Mouse (Mus musculus): ENCODE measurements around the gene Pithd1. TPM values are rescaled to one million over a fixed set of nuclear protein-coding genes. Genes with fewer than 3 reads are reported as not detected.

The Pithd1 gene
- polyA plus RNA-seq, 1 experiment: 140 TPM

DNA sequence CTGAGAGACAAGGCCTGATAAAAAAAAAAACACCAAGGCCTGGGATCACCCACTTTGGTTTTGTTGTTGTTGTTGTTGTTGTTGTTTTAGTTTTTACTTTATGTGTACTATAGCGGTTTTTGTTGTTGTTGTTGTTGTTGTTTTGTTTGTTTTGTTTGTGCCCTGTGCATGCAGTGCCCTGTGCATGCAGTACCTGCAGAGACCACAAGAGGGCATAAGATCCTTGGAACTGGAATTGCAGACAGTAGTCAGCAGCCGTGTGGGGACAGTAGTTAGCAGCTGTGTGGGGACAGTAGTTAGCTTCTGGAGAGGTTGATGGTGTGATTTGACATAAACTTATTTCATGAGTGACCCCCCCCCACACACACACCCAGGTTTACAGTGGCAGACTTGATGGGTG is 32.8 kb downstream of the Pithd1 start:
- Histone ChIP-seq H3K27me3 (ENCODE audit: control insufficient read depth, insufficient read depth, low read length) (no peaks in the 10 kb centered on the region), H3K4me3 (ENCODE audit: control insufficient read depth, insufficient read depth, low read length) (no peak overlapping the region), H3K36me3 (ENCODE audit: control insufficient read depth, insufficient read depth, low read length) (no peaks in the 10 kb centered on the region; the same call in 1 of the 2 replicates), H3K27ac (ENCODE audit: control insufficient read depth, insufficient read depth, low read length) (no peak overlapping the region), H3K4me1 (replicated peaks; ENCODE audit: control insufficient read depth, insufficient read depth, low read length) (no peaks in the 10 kb centered on the region)
- DNase-seq: peak; percentile 80
- TF ChIP-seq CTCF (IDR thresholded peaks at IDR 0.05; ENCODE audit: borderline replicate concordance, control insufficient read depth, extremely low read depth, insufficient read depth, low read length, poor library complexity) (no peak), POLR2A (IDR thresholded peaks at IDR 0.05; ENCODE audit: control insufficient read depth, extremely low read depth, insufficient read depth, low read length, poor library complexity) (no peak)
- 46% methylated on average over 2 of the region's 2 CpGs for WGBS

DNA sequence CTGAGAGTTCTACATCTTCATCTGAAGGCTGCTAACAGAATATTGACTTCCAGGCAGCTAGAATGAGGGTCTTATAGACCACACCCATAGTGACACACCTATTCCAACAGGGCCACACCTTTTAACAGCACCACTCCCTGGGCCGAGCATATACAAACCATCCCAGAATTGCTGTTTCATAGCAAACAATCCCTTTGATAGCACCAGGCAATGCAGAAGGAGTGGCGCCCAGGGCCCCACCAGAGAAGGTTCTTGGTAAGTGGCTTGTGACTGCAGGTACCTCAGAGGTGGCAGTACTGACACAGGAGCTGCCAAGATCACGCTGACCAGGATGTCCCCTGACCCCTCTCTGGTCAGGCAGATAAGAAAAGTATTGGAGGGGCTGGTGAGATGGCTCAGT is 33.9 kb downstream of the Pithd1 start:
- Histone ChIP-seq H3K27ac (ENCODE audit: control insufficient read depth, insufficient read depth, low read length) (no peak overlapping the region), H3K4me1 (replicated peaks; ENCODE audit: control insufficient read depth, insufficient read depth, low read length) (peaks cover 5% of the 10 kb centered on the region; the same call in 1 of the 2 replicates), H3K27me3 (ENCODE audit: control insufficient read depth, insufficient read depth, low read length) (no peaks in the 10 kb centered on the region), H3K36me3 (ENCODE audit: control insufficient read depth, insufficient read depth, low read length) (no peaks in the 10 kb centered on the region; the same call in 1 of the 2 replicates), H3K4me3 (ENCODE audit: control insufficient read depth, insufficient read depth, low read length) (no peak overlapping the region)
- WGBS: 98% methylated on average over 3 of the region's 3 CpGs
- TF ChIP-seq CTCF (IDR thresholded peaks at IDR 0.05; ENCODE audit: borderline replicate concordance, control insufficient read depth, extremely low read depth, insufficient read depth, low read length, poor library complexity) (no peak), POLR2A (IDR thresholded peaks at IDR 0.05; ENCODE audit: control insufficient read depth, extremely low read depth, insufficient read depth, low read length, poor library complexity) (no peak)
- DNase-seq: no peak

DNA sequence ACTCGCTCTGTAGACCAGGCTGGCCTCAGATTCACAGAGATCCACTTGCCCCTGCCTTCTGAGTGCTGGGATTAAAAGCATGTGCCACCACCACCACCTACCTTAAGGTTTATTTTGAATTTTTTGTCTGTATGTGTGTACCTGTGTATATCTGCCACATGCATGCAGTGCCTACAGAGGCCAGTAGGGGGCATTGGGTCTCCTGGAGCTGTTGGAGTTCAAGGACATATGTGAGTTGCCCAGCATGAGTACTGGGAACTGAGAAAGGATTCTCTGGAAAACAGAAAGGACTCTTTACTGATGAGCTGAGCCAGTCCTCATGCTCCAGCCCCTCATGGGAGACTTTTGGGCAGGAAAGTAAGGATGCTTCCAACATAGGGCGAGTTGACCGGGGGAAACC is 35.6 kb downstream of the Pithd1 start:
- Histone ChIP-seq H3K36me3 (ENCODE audit: control insufficient read depth, insufficient read depth, low read length) (no peaks in the 10 kb centered on the region; the same call in 1 of the 2 replicates), H3K27ac (ENCODE audit: control insufficient read depth, insufficient read depth, low read length) (no peak overlapping the region), H3K4me3 (ENCODE audit: control insufficient read depth, insufficient read depth, low read length) (no peak overlapping the region), H3K4me1 (replicated peaks; ENCODE audit: control insufficient read depth, insufficient read depth, low read length) (peaks cover 9% of the 10 kb centered on the region; the same call in 1 of the 2 replicates), H3K27me3 (ENCODE audit: control insufficient read depth, insufficient read depth, low read length) (no peaks in the 10 kb centered on the region)
- WGBS: 99% methylated on average over 3 of the region's 3 CpGs
- no peak for DNase-seq
- no peak for TF ChIP-seq CTCF (IDR thresholded peaks at IDR 0.05; ENCODE audit: borderline replicate concordance, control insufficient read depth, extremely low read depth, insufficient read depth, low read length, poor library complexity)
- TF ChIP-seq POLR2A (IDR thresholded peaks at IDR 0.05; ENCODE audit: control insufficient read depth, extremely low read depth, insufficient read depth, low read length, poor library complexity): no peak

DNA sequence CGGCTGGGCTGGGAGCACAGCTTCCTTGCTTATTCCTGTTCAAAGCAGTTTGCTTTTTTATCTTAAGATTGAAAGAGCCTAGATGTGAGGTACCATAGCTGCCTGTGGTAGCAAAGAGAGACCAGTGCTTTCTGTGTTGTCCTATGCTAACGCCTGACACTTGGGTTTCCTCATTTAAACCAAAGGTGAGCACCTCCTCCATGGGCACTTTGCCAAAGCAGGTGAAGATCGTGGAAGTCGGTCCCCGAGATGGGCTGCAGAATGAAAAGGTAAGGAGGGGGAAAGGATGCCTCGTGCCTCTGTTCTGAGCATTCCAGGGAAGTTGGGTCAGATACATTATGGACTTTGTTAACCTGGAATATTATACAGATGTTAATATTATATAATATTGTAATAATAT is 36.7 kb downstream of the Pithd1 start:
- Histone ChIP-seq H3K27ac (ENCODE audit: control insufficient read depth, insufficient read depth, low read length) (no peak overlapping the region), H3K4me3 (ENCODE audit: control insufficient read depth, insufficient read depth, low read length) (no peak overlapping the region), H3K4me1 (replicated peaks; ENCODE audit: control insufficient read depth, insufficient read depth, low read length) (peaks cover 13% of the 10 kb centered on the region), H3K27me3 (ENCODE audit: control insufficient read depth, insufficient read depth, low read length) (no peaks in the 10 kb centered on the region), H3K36me3 (ENCODE audit: control insufficient read depth, insufficient read depth, low read length) (no peaks in the 10 kb centered on the region; the same call in 1 of the 2 replicates)
- 89% methylated on average over 6 of the region's 6 CpGs for WGBS
- DNase-seq: no peak
- no peak for TF ChIP-seq CTCF (IDR thresholded peaks at IDR 0.05; ENCODE audit: borderline replicate concordance, control insufficient read depth, extremely low read depth, insufficient read depth, low read length, poor library complexity)
- no peak for TF ChIP-seq POLR2A (IDR thresholded peaks at IDR 0.05; ENCODE audit: control insufficient read depth, extremely low read depth, insufficient read depth, low read length, poor library complexity)

DNA sequence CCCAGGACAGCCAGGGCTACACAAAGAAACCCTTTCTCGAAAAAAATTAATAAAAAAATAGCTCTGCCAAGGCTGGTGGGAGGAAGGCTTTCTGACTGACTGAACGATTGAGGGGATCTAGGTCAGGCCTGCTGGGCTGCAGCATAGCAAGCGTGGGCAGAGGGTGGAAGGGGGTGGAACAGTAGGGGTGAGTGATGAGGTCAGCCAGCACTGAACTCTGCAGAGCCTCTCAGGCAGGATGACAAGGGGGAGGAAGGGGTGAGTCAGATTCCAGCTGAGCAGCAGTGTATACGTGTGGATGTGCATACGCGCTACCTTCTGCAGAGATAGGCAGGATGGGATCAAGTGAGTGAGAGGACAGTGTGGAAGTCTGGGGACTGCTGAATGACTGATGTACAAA is 37.2 kb downstream of the Pithd1 start:
- peaks cover 13% of the 10 kb centered on the region for H3K4me1 ChIP-seq (replicated peaks; ENCODE audit: control insufficient read depth, insufficient read depth, low read length)
- H3K27ac ChIP-seq (ENCODE audit: control insufficient read depth, insufficient read depth, low read length): no peak overlapping the region
- no peaks in the 10 kb centered on the region; the same call in 1 of the 2 replicates for H3K36me3 ChIP-seq (ENCODE audit: control insufficient read depth, insufficient read depth, low read length)
- no peaks in the 10 kb centered on the region for H3K27me3 ChIP-seq (ENCODE audit: control insufficient read depth, insufficient read depth, low read length)
- DNase-seq: no peak
- WGBS: 82% methylated on average over 6 of the region's 6 CpGs
- no peak overlapping the region for H3K4me3 ChIP-seq (ENCODE audit: control insufficient read depth, insufficient read depth, low read length)
- TF ChIP-seq POLR2A (IDR thresholded peaks at IDR 0.05; ENCODE audit: control insufficient read depth, extremely low read depth, insufficient read depth, low read length, poor library complexity): no peak
- no peak for TF ChIP-seq CTCF (IDR thresholded peaks at IDR 0.05; ENCODE audit: borderline replicate concordance, control insufficient read depth, extremely low read depth, insufficient read depth, low read length, poor library complexity)

DNA sequence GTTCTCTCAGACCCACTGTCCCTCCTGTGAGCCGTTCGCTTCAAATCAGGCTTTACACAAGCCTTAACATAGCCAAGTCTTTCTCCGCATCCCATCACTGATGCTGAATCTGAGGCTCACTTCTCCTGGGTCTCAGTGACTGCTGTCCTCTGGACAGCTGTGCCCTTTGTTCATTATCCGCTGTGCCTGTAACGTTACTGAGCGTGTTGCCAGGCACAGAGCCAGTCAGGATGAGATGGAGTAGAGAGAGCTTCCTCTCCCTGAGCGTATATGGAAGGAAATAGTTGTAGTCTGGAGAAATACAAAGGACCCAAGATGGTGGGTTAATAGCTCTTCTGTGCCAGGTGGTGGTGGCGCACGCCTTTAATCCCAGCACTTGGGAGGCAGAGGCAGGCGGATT is 37.6 kb downstream of the Pithd1 start:
- DNase-seq: no peak
- WGBS: 97% methylated on average over 10 of the region's 10 CpGs
- H3K36me3 ChIP-seq (ENCODE audit: control insufficient read depth, insufficient read depth, low read length): no peaks in the 10 kb centered on the region; the same call in 1 of the 2 replicates
- no peaks in the 10 kb centered on the region for H3K27me3 ChIP-seq (ENCODE audit: control insufficient read depth, insufficient read depth, low read length)
- peaks cover 13% of the 10 kb centered on the region for H3K4me1 ChIP-seq (replicated peaks; ENCODE audit: control insufficient read depth, insufficient read depth, low read length)
- no peak overlapping the region for H3K27ac ChIP-seq (ENCODE audit: control insufficient read depth, insufficient read depth, low read length)
- TF ChIP-seq POLR2A (IDR thresholded peaks at IDR 0.05; ENCODE audit: control insufficient read depth, extremely low read depth, insufficient read depth, low read length, poor library complexity): no peak
- no peak for TF ChIP-seq CTCF (IDR thresholded peaks at IDR 0.05; ENCODE audit: borderline replicate concordance, control insufficient read depth, extremely low read depth, insufficient read depth, low read length, poor library complexity)
- H3K4me3 ChIP-seq (ENCODE audit: control insufficient read depth, insufficient read depth, low read length): no peak overlapping the region

DNA sequence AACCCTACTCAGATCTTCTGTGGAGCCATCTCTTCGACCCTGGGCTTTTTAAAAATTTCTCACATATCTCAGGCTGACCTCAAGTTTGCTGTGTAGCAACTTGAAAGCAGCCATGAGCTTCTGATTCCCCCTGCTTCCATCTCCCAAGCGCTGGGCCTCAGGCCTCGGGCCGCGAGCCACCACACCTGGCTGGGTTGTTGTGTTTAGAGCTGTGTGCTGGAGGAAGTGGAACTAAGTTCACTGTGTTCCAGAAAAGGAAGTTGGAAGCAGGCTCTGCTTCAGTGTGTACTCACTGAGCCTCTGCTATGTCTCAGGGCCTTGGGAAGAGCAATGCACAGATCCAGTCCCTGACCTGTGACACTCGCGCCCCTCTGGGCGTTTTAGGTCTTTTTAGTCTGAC is 38.9 kb downstream of the Pithd1 start:
- Histone ChIP-seq H3K4me1 (replicated peaks; ENCODE audit: control insufficient read depth, insufficient read depth, low read length) (peaks cover 13% of the 10 kb centered on the region), H3K36me3 (ENCODE audit: control insufficient read depth, insufficient read depth, low read length) (no peaks in the 10 kb centered on the region; the same call in 1 of the 2 replicates), H3K27me3 (ENCODE audit: control insufficient read depth, insufficient read depth, low read length) (no peaks in the 10 kb centered on the region), H3K27ac (ENCODE audit: control insufficient read depth, insufficient read depth, low read length) (no peak overlapping the region), H3K4me3 (ENCODE audit: control insufficient read depth, insufficient read depth, low read length) (no peak overlapping the region)
- DNase-seq: no peak
- 79% methylated on average over 8 of the region's 8 CpGs for WGBS
- TF ChIP-seq CTCF (IDR thresholded peaks at IDR 0.05; ENCODE audit: borderline replicate concordance, control insufficient read depth, extremely low read depth, insufficient read depth, low read length, poor library complexity) (no peak), POLR2A (IDR thresholded peaks at IDR 0.05; ENCODE audit: control insufficient read depth, extremely low read depth, insufficient read depth, low read length, poor library complexity) (no peak)
